8 mouse cellular contexts compared by ENCODE assay signal in genomic region chr2:151682357-151682756, GRCm38 (mm10). TPM values are rescaled to one million over a fixed set of nuclear protein-coding genes. Genes with fewer than 3 reads are reported as not detected.
DNase-seq lines count a peak whose midpoint lies in the region; ATAC-seq and TF ChIP-seq lines count a peak whose summit lies in the region.
"Had no signal": no experiment of that assay in that cellular context is flagged by ENCODE, and none has a peak within 500 bp of the region (broad histone marks: within the 10 kb centered on the region; RNA-seq: fewer than 3 reads in every experiment).

No protein-coding gene starts in this region.

- ATAC-seq in hindbrain, embryonic 16.5 days: peak; percentile 90
- peak; percentile 86 for ATAC-seq in neural tube, embryonic 14.5 days (ENCODE audit: low read depth)

- 40% methylated on average over 3 of the region's 3 CpGs for WGBS in hindbrain, embryonic 16.5 days
- WGBS in neural tube, embryonic 14.5 days: 55% methylated on average over 3 of the region's 3 CpGs

- no peaks in the 10 kb centered on the region for H3K9me3 ChIP-seq in hindbrain, embryonic 16.5 days (ENCODE audit: control insufficient read depth, low read length)
- H3K9me3 ChIP-seq in neural tube, embryonic 14.5 days (ENCODE audit: control insufficient read depth, low read length): no peaks in the 10 kb centered on the region
- H3K9me3 ChIP-seq: limb, embryonic 15.5 days had no signal

- peak; percentile 58 for TF ChIP-seq CTCF in left cerebral cortex, adult 2 months (IDR thresholded peaks at IDR 0.05)

- no peaks in the 10 kb centered on the region for H3K36me3 ChIP-seq in hindbrain, embryonic 16.5 days (ENCODE audit: control insufficient read depth, insufficient read depth, low read length)
- no peaks in the 10 kb centered on the region for H3K36me3 ChIP-seq in neural tube, embryonic 14.5 days (ENCODE audit: control insufficient read depth, insufficient read depth, low read length)
- H3K36me3 ChIP-seq: limb, embryonic 15.5 days had no signal

- H3K4me2 ChIP-seq in hindbrain, embryonic 16.5 days (ENCODE audit: low read length): no peak overlapping the region
- H3K4me2 ChIP-seq in neural tube, embryonic 14.5 days (ENCODE audit: low read depth, low read length): no peak overlapping the region
- H3K4me2 ChIP-seq: limb, embryonic 15.5 days had no signal

- H3K27ac ChIP-seq in left cerebral cortex, adult 2 months: no peak overlapping the region
- H3K27ac ChIP-seq in hindbrain, embryonic 16.5 days (ENCODE audit: low read depth, low read length): no peak overlapping the region
- H3K27ac ChIP-seq in neural tube, embryonic 14.5 days (ENCODE audit: low read depth, low read length): no peak overlapping the region
- H3K27ac ChIP-seq: limb, embryonic 15.5 days had no signal

- no peaks in the 10 kb centered on the region for H3K4me1 ChIP-seq in hindbrain, embryonic 16.5 days (ENCODE audit: control insufficient read depth, insufficient read depth, low read depth, low read length)
- H3K4me1 ChIP-seq in neural tube, embryonic 14.5 days (ENCODE audit: control insufficient read depth, insufficient read depth, low read length): no peaks in the 10 kb centered on the region
- H3K4me1 ChIP-seq: limb, embryonic 15.5 days had no signal

- DNase-seq in left cerebral cortex, adult 2 months (ENCODE audit: extremely low spot score in 1 of 2, low spot score in 2 of 2): peak in 1 of 2 experiments; percentile 18
- DNase-seq in left cerebral cortex, postnatal 10 days (ENCODE audit: extremely low spot score in 1 of 2, low spot score in 2 of 2): no peak
- DNase-seq in MEL-GATA-1-ER (ENCODE audit: extremely low read depth, low read depth): peak; percentile 9
- DNase-seq in cerebellum, postnatal 36 days: peak; percentile 43 to 44
- DNase-seq in testis, postnatal 14 days (ENCODE audit: low spot score): no peak

- intact Hi-C loops in left cerebral cortex, adult 2 months (cut with DNase I): loop anchor here (5.0 kb wide), 1 partner anchor 170 kb away; no protein-coding TSS in a partner anchor
- intact Hi-C loops in left cerebral cortex, postnatal 10 days (cut with DNase I): no loop called here

- H3K4me3 ChIP-seq in left cerebral cortex, adult 2 months: no peak overlapping the region
- no peak overlapping the region for H3K4me3 ChIP-seq in hindbrain, embryonic 16.5 days (ENCODE audit: low read length)
- H3K4me3 ChIP-seq in neural tube, embryonic 14.5 days (ENCODE audit: low read depth, low read length): no peak overlapping the region
- H3K4me3 ChIP-seq: limb, embryonic 15.5 days had no signal

- H3K9ac ChIP-seq in hindbrain, embryonic 16.5 days (ENCODE audit: low read depth, low read length): no peak overlapping the region
- no peak overlapping the region for H3K9ac ChIP-seq in neural tube, embryonic 14.5 days (replicated peaks; ENCODE audit: low read depth, low read length)
- H3K9ac ChIP-seq: limb, embryonic 15.5 days had no signal

- H3K27me3 ChIP-seq in hindbrain, embryonic 16.5 days (replicated peaks; ENCODE audit: control insufficient read depth, insufficient read depth, low read length): no peaks in the 10 kb centered on the region
- H3K27me3 ChIP-seq in neural tube, embryonic 14.5 days (ENCODE audit: control insufficient read depth, insufficient read depth, low read length): no peaks in the 10 kb centered on the region
- H3K27me3 ChIP-seq: limb, embryonic 15.5 days had no signal

RNA-seq across cellular contexts. Expression of gene Rad21l, which starts 14.0 kb away (rescaled TPM):
- total RNA-seq in left cerebral cortex, adult 2 months (2021): 1 to 10 TPM in 1 of 2 experiments, under 1 TPM in 1; 0.75 to 1.2 TPM
- total RNA-seq in left cerebral cortex, postnatal 10 days (2021): under 1 TPM; 0.63 to 0.66 TPM
- polyA plus RNA-seq in hindbrain, embryonic 16.5 days (2015; fragmentation: Nextera tagmentation; extraction: Ambion mirVana): 0.15 and 0.28 TPM in 2 replicates
- 0.15 and 0.40 TPM in 2 replicates for polyA plus RNA-seq in neural tube, embryonic 14.5 days (2014; fragmentation: Nextera tagmentation; extraction: Ambion mirVana)
- polyA plus RNA-seq: limb, embryonic 15.5 days had no signal

RNA-seq across cellular contexts. Expression of gene Tmem74b, which starts 19.5 kb away (rescaled TPM):
- total RNA-seq in left cerebral cortex, adult 2 months (2021): 10 to 100 TPM in 1 of 2 experiments, 1 to 10 TPM in 1; 8.6 to 11.1 TPM
- 10 to 100 TPM; 10.8 to 10.9 TPM for total RNA-seq in left cerebral cortex, postnatal 10 days (2021)
- 32.3 and 32.7 TPM in 2 replicates for polyA plus RNA-seq in hindbrain, embryonic 16.5 days (2015; fragmentation: Nextera tagmentation; extraction: Ambion mirVana)
- 23.4 and 26.7 TPM in 2 replicates for polyA plus RNA-seq in neural tube, embryonic 14.5 days (2014; fragmentation: Nextera tagmentation; extraction: Ambion mirVana)

RNA-seq across cellular contexts. Expression of gene Snph, which starts 50.0 kb away (rescaled TPM):
- total RNA-seq in left cerebral cortex, adult 2 months (2021): 100 to 1,000 TPM; 328 to 329 TPM
- total RNA-seq in left cerebral cortex, postnatal 10 days (2021): 100 to 1,000 TPM; 162 to 164 TPM
- polyA plus RNA-seq in hindbrain, embryonic 16.5 days (2015; fragmentation: Nextera tagmentation; extraction: Ambion mirVana): 24.8 and 28.3 TPM in 2 replicates
- polyA plus RNA-seq in neural tube, embryonic 14.5 days (2014; fragmentation: Nextera tagmentation; extraction: Ambion mirVana): 29.7 and 33.1 TPM in 2 replicates

Comparison
In these comparisons a context has a peak if more than half of its experiments do, and no peak if none do; other contexts are left out.
1. DNase-seq: peak in MEL-GATA-1-ER (single experiment) and cerebellum, postnatal 36 days (2 of 2); none in left cerebral cortex, postnatal 10 days (0 of 2) and testis, postnatal 14 days (single experiment).